Mouse (Mus musculus): ENCODE data around the gene Wdr86. TPM values are rescaled to one million over a fixed set of nuclear protein-coding genes. Genes with fewer than 3 reads are reported as not detected.
"Not testable (repeated sequence)": the region's sequence is repeated elsewhere in the genome, so short reads cannot be mapped to it uniquely, and the experiment has no call there.

Wdr86 gene
- total RNA-seq, 2 experiments from 2014 or later = 0.78 to 1.0 TPM

DNA sequence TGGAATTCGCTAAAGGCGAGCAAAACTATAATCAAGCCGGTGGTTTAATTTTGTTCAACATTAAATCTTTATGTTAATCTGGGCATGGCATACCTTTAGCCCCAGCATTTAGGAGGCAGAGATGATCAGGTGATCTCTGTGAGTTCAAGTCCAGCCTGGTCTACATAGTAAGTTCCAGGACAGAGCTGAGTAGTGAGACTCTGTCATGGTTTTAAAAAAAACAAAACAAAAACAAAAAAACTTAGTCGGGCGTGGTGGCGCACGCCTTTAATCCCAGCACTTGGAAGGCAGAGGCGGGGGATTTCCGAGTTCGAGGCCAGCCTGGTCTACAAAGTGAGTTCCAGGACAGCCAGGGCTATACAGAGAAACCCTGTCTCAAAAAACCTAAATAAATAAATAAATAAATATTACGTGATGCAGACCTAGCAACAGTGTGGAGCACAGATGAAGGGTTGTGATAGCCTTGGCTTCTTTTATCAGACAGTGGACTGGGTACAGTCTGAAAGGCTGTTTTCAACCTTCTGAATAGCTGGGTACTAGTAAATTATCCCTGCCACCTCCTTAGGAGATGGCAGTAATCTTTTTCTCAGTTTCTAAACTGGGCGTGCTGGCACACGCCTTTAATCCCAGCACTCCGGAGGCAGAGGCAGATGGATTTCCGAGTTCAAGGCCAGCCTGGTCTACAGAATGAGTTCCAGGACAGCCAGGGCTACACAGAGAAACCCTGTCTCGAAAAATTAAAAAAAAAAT, 43.7 kb downstream of the Wdr86 start:
- DNase-seq = not testable (repeated sequence)
- intact Hi-C loops (cut with DNase I) = loop anchor here (2.0 kb wide), 1 partner anchor 64 kb away; no protein-coding TSS in a partner anchor

DNA sequence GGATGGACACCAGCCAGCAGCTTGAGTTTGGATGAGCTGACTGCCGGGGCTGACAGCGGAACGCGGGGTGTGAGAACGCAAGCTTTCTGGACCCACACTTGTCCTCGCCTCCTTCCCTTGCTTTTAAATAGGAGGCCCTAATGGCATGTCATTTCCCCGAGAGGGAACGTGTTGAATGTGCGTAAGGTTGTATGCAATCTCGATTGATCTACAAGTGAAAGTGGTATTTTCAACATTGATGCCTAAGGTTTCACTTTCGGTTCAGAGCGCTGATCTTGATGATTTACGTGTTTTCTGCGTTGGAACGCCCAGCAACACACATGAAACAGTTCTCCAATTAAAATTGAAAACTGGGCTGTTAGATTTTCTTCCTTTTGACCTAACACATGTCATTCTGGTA, 44.4 kb downstream of the Wdr86 start:
- intact Hi-C loops (cut with DNase I) = loop anchor here (2.0 kb wide), 1 partner anchor 65 kb away; no protein-coding TSS in a partner anchor
- peak in 1 of 2 experiments; percentile 17 for DNase-seq

DNA sequence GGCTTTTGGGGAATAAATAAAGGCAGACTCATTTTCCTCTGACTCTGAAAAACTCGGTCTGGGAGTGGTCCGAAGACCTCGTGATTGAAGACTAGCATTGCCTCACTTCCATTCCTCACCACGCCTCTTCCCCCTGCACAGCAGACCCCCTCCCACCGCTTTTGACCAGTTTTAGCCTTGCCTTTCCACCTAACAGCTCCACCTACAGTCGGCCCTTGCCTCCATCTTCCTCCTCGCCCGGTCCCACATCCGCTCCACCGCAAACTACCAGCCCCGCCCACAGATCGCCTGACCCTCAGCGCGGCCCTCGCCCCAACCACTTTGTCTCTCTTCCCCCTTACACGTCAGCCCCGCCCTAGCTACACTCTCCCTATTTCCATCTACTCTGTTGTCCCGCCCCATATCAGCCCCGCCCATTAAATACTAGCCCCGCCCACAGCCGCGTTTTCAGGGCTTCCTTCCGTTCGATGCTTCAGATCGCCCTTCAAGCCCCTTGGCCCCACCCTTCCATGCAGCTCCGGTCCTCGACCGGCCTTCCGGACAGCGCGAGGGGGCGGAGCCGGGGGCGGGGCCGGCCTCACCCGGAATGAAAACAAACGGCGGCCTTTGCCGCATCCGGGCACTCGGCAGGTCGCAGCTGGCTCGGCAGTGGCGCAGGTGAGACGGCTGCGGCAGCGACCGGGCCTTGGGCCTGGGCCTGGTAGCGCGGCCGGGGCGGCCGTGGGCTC, 45.0 kb downstream of the Wdr86 start, which contains the start of gene Nub1:
TSS of gene Nub1 (plus strand) at position 167 of the 728 bp plus-strand sequence.
- DNase-seq = peak; percentile 97 to 99
- intact Hi-C loops (cut with DNase I) = loop anchor here (2.0 kb wide), 1 partner anchor 65 kb away; no protein-coding TSS in a partner anchor

DNA sequence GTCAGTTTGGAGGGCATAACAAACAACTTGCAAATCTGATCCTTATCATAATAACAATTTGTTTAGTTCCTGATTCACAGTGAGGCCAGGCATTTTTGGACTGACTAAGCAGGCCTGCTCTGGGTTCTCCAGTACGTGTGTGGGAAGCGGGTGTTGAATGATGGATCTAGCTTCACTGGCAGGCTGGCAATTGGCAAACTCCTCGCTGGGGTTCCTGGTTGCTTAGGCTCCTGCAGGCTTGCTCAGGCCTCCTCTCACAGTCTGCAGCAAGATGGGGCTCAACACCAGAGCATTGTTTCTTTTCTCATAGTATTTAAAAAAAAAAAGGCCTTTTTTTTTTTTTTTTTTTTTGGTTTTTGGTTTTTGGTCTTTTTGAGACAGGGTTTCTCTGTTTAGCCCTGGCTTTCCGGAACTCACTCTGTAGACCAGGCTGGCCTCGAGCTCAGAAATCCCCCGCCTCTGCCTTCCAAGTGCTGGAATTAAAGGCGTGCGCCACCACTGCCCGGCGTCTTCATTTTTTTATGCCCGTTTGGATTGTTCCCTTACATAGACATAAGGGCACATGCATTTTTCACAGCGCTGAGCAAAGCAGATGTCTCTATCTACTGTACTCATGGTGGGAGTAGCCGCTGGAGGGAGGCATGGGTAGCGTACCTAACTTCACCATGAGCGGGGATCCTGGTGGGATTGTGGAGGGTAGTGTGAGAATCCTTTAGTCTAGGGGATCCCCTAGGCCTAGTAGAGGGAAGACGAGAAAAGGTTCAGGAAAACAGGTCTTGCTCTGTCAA, 45.8 kb downstream of the Wdr86 start:
- intact Hi-C loops (cut with DNase I) = no loop called here
- peak; percentile 17 to 41 for DNase-seq

DNA sequence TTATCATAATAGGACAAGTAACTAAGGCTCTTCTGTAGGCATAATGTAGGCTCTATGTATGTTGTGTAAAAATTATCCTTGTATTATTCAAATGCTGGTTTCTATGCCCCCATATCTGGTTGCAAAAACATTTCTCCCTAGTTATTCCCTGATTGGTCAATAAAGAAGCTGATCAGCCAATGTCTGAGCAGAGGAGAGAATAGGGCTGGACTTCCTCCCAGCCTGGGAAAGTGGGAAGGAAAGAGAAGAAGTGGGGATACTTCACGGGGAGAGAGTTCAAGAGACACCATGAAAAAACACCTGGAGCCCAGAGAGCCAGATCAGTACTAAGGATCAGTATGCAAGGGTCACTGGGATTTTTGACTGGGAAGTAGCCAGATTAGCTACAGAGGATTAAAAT, 49.1 kb downstream of the Wdr86 start:
- intact Hi-C loops (cut with DNase I) = no loop called here

DNA sequence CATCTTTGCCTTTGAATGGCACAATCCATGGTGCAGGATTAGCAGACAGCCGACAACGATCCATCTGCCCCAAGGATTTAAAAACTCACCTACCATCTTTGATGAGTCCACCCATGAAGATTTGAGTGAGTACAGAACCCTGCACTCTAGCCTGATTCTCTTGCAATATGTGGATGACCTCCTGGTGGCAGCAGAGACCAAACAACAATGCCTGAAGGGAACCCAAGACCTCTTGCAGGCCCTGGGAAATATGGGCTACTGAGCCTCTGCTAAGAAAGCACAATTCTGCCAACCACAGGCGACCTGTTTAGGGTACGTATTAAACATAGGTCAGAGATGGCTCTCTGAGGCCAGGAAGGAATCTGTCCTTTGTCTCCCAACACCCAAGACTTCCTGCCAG, 56.3 kb downstream of the Wdr86 start:
- DNase-seq = peak; percentile 84 to 90
- intact Hi-C loops (cut with DNase I) = loop anchor here (1.0 to 2.0 kb wide), 3 partner anchors 77 to 337 kb away; no protein-coding TSS in a partner anchor

More for the DNA sequence above, 49.1 kb downstream of the Wdr86 start:
- DNase-seq = no peak

Other genes starting within 250 kb of the Wdr86 start
- gene Gbx1, start 203.5 kb downstream of the Wdr86 start, total RNA-seq (2021) = not detected
- gene Asb10, start 189.7 kb downstream of the Wdr86 start, total RNA-seq (2021) = 10 to 100 TPM; 70.2 to 72.5 TPM
- gene 4931409K22Rik, start 173.9 kb downstream of the Wdr86 start, total RNA-seq (2021) = not detected
- gene Abcf2, start 153.3 kb downstream of the Wdr86 start, total RNA-seq (2021) = 10 to 100 TPM; 44.0 to 45.7 TPM
- gene Chpf2, start 144.0 kb downstream of the Wdr86 start, total RNA-seq (2021) = 10 to 100 TPM; 12.4 to 14.3 TPM
- gene Smarcd3, start 106.3 kb downstream of the Wdr86 start, total RNA-seq (2021) = 10 to 100 TPM; 59.2 to 60.7 TPM
- 10 to 100 TPM; 28.5 to 31.1 TPM for gene Nub1, start 45.2 kb downstream of the Wdr86 start, total RNA-seq (2021)
- gene Crygn, start 27.3 kb upstream of the Wdr86 start, total RNA-seq (2021) = 1 to 10 TPM in 1 of 2 experiments, not detected in 1; 2.8 TPM
- gene Rheb, start 111.9 kb upstream of the Wdr86 start, total RNA-seq (2021) = 10 to 100 TPM; 71.6 to 78.1 TPM

All from heart, postnatal 14 days (tissue).